Mouse (Mus musculus): ENCODE measurements around the gene Pabpc4.

Pabpc4 gene

DNA sequence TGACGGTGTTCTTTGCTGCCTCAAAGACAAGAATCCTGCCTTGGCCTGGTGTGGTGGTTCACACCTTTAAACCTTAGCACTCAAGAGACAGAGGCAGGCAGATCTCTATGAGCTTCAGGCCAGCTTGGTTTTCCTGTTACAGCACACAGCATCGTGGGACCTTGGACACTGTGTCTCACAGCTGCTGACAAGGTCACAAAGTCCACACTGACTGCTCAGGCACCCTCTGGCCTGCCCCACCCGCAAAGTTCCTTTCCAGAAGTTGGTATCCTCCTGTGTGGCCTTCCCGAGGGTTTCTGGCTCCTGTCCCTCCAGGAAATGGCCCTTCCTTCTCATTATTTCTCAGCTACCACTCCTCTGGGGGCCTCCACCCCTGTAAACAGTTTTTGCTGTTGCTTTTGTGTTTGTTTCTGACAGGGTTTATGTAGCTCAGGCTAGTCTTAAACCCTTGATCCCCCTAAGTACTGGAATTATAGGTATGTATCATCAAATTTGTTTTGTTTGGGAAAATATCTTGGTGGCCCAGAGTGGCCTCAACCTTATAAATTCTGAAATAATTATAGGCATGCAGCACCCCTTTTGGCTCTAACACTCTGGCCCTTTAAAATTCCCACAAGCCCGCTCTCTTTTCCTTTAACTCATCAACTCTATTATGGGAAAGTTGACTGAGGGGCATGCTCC, at the start of gene Pabpc4:
Pabpc4 (plus strand) TSS at position 631 of the 681 bp plus-strand sequence.
- in situ Hi-C loops (cut with MboI, MseI), result no loop called here

DNA sequence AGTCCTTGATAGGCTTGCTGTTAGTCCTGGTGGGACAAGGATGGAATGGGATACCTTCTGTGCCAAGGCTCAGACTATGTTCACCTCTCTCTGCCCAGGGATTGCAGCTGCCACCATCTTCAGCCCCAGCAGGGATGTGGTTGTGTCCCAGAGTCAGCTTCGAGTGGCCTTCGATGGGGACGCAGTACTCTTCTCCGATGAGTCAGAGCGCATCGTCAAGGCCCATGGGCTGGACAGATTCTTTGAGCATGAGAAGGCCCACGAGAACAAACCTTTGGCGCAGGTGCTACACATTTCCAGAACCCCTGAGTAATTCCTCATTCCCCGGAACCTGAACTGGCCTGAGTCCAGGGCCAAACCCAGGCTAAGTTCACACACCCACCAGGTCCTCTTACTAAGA, 48.2 kb upstream of the Pabpc4 start:
- in situ Hi-C loops (cut with MboI, MseI), result no loop called here

DNA sequence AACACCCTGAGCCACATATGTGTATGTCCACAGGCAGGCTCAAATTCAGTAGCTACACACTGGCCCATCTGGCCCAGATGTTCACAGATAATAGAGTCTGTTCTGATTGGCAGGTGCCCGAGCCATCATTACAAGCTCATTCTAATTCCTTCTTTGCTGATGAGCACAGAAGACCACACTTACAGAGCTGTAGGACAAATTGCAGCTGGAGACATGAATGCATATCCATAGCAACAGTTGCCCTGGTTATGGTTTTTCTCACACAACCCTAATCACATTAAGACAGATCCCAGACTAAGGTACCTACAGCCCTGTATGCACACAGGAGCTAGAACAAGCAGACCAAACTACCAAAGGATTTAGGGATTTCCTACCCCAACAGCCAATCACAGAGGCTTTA, 46.8 kb upstream of the Pabpc4 start:
- in situ Hi-C loops (cut with MboI, MseI), result loop anchor here (5.0 kb wide), 2 partner anchors 37 to 42 kb away; no protein-coding TSS in a partner anchor

DNA sequence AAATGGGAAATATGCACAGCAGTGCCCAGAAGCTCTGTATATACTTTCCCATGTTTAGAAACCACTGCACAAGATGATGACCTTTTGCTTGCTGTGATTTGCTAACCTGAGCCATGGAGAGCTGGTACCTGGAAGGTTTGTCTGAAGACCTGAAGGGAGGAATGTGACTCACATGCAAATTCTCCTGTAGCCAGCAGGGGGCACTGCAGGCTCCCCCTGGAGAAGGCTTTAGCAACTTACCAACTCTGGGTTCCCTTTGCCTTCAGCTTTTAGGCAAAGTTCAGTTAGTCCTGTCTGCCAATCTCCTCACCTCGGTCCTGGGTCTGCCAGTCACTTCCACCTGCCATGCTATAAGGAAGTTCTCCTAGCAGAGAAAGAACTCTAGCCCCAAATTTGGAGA, 45.4 kb upstream of the Pabpc4 start:
- in situ Hi-C loops (cut with MboI, MseI), result loop anchor here (5.0 kb wide), 2 partner anchors 36 to 41 kb away; no protein-coding TSS in a partner anchor

DNA sequence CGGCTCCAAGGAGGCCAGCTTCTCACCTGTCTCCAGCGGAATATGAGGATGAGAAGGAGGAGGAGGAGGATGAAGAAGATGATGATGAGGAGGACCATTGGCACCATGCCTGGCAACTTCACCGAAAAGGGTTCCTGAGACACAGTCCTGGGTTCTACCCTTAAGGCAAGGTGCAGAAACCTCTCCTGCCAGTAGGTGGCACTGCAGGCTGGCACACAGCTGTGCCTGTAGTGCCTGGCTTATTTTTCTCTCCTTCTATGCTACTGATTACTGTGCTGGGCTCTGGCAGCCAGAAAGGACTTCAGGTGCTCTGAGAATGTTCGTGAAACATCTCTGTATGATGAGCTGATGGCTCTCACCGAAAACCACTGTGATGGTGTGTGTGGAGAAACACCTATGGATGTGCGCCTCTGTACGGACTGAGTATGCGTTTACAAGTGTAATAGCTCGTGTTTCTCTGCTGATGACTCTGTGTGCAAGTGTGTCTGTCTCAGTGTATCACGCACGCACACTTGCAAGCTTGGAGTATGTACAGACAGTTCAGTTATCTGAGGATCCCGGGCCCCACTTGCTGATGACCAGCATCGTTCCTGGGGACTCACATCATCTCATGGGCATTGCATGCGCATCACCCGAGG, 42.3 kb upstream of the Pabpc4 start:
- in situ Hi-C loops (cut with MboI, MseI), result loop anchor here (5.0 kb wide), 2 partner anchors 32 to 37 kb away; no protein-coding TSS in a partner anchor

DNA sequence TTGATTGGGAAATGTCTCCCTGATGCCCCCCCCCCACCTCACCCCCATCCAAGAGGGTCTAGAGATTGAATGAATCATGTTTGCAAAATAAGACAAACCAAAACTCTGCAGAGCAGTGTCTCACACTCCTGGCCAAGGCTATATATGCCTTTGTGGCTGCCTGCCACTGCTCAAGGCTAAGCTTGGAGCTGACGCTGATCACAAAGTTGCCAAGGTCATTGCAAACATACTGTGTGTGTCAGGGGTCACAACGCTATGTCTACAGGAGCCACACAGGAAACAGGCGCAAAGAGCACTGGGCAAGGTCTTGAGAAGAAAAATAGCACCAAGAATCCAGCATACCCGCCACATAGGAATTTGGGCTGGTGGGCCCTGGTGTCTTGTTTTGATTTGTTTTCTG, 41.5 kb upstream of the Pabpc4 start:
- in situ Hi-C loops (cut with MboI, MseI), result no loop called here

DNA sequence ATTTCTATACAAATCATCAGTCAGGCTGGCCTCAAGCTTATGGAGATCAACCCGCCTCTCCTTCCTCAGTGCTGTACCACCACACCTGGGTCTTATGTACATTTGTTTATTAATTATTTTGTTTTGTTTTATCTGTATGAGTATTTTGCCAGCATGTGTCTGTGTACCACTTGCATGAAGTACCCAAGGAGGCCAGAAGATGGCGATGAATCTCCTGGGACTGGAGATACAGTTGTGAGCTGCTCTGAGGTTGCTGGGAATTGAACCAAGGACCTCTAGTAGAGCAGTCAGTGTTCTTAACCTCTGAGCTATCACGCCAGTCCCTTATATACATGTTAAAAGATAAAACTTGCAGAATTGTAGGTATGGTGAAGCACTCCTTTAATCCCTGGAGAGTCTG, 38.8 kb upstream of the Pabpc4 start:
- in situ Hi-C loops (cut with MboI, MseI), result no loop called here

DNA sequence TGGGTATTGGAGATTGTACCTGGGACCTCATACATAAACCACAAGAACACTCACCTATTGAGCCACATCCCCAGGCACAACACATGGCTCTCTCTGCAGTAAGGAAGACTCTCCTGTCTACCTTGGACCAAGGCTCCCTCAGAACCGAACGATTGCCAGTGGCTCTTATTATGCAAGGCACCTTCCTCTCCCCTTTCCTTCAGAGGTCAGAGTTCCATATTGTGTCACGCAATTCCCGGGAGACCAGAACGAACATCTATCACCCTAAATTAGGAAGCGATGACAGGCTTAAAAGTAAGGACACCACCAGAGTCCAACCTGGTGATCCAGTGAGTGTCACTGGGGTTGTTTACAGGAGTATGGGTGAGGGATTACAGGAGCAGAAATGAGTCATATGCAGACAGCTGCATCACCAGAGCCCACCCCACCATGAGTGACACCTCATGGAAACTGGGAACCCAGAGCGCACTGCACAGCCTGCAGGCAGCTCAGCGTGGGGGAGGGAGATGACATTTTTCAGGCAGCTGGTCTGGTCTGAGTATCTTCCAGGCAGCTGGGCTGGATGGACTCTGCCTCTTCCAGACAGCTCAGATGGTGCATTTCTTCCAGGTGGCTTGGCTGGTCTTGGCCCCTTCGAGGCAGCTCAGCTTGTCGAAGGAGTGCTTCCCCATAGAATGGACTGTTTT, 36.3 kb upstream of the Pabpc4 start:
- in situ Hi-C loops (cut with MboI, MseI), result no loop called here

DNA sequence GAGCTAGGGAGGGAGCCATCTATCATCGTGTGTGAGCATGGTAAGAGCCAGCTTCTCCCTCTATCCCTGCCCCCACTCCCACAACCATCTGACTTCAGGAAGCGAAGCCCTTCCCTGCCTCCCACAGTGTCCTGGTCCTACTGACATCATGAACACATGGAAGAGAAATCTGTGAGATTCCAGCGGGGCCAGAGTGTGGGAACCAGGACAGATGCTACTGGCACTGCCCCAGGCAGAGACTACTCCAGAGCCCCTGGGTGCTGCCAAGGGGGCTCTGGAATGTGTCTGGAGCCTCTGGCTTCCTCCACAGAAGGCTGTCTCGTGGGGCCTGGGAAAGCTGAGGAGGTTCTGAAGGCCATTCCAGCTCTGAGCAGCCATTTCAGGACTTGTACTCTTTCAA, 34.4 kb upstream of the Pabpc4 start:
- in situ Hi-C loops (cut with MboI, MseI), result no loop called here

DNA sequence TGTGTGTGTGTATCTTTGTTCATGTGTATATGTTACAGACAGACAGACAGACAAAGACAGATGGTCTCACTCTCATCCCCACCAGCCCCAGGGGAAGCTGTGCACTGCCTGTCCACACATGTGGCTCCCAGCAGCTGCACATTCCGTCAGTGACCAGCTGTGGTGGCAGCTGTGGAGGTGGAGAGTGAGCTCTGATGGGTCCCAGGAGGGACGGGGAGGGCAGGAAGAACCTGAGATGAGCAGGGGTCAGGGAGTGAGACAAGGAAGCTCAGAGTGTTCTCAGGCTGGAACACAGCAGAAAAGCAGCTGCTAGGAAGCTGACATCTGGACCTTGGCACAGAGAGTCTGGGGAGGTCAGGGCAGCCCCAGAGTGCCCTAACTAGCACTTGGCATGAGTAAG, 33.9 kb upstream of the Pabpc4 start:
- in situ Hi-C loops (cut with MboI, MseI), result no loop called here

DNA sequence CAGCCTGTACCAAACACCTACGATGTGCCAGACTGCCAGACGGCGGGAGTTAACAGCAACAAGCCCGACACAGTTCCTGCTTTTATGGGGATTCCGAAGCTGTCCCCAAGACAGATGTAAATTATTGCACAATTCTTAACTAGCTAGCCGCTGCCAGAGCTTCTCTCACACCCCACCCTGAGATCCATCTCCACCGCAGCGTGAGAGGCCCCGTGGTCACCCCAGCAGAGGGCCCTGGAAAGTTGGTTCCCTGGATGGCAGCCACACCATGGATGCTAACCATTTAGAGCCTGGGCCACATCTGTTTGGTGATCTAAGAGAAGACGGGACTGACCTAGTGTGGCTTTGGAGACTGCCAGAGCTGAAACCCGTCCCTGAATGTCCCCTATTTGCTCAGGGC, 33.0 kb upstream of the Pabpc4 start:
- in situ Hi-C loops (cut with MboI, MseI), result no loop called here

DNA sequence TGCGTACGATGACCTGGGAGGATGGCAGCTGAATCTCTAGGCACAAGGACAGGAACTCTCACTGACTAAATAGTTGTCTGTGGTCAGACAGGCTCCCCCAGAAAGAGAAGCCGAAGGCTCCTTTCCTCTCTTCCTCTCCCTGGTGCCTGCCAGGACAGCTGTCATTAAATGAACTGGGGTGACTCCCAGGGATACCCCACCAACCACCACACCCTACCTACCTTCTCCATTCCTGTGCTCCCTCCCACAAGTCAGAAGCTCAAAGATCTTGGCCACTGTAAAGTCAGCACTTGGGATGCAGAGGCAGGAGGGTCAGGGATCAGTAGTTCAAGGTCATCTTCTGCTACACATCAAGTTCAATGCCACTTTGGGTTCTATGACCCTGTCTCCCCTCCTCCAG, 29.3 kb upstream of the Pabpc4 start:
- in situ Hi-C loops (cut with MboI, MseI), result no loop called here

DNA sequence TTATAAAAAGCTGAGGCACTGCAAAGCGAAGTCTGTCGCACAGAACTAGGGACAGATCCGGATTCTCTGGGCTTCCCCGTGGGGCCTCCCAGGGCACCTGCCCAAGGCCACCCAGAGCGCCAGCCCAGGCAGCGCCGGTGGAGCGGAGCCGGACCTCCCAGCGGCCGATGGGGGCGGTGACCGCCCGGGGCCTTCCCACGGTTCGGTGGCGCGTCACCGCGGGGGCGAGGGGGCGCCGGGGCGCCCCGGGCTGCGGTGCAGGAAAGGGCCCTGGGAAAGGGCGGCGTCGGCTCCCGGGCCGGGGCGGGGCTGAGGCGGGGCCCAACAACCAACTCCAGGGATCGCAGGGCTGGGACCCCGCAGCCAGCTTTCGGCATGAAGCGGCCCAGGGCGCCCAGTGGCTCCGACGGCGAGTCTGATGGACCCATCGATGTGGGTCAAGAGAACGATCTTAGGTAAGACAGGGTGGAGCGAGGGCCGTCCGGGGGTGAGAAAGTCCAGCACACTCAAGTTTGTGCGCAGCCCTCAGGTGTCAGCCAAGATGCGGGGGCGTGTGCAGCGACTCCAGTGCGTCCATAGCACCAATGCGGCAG, 28.6 kb upstream of the Pabpc4 start, which contains the start of gene Heyl:
Heyl (plus strand) TSS at position 65 of the 593 bp plus-strand sequence.
- in situ Hi-C loops (cut with MboI, MseI), result no loop called here

DNA sequence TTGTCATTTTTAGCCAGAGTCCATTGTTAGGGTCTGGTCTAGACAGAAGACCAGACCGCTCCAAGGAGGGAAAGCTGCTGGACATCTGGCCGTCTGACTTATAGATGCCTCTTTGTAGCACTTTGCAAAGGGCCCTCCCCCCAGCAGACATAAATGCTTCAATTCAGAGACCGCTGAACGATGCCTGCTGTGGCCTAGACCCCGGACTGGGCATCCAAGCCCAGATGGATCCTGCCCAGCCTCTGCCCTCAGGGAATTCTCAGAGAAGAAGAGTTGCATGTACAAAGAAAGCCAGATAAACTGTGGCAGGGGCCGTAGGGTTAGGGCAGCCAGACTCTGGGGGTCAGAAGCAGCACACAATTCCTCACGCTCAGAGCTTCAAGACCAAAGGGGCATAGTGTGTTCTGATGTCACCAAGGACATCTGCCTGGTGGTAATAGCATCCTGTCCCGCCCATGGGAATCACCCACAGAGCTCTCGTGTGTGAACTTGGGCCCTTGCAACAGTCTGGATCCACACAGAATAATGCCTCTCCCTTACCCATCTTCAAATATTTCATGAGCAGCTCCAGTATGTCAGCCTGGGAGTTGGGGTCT, 26.2 kb upstream of the Pabpc4 start:
- in situ Hi-C loops (cut with MboI, MseI), result no loop called here

DNA sequence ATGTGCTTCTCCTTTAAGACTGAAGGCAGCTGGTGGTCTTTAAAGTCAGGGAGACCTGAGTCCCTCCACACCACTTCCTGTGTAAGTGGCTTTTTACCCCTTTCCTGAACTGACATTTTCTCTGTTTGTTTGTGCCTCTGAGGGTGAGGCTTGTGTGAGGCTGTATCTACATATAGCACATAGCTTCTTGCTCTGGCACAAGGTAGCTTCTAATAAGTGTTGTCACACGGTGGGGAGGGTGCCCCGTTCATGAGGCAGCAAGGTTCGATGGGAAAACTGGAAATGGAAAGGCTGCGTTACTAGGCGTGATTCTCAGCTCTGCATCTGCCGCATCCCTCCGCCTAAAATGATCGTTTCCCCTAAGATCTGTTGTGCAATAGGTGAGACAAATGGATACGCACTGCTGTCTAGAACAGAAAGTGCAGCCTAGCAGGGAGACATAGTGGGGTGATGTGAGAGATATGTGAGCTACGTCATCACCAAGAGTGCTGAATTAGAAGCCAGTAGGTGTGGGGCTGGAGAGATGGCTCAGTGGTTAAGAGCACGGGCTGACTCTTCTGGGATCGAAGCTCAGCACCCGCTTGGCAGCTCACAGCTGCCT, 25.6 kb upstream of the Pabpc4 start:
- in situ Hi-C loops (cut with MboI, MseI), result no loop called here

DNA sequence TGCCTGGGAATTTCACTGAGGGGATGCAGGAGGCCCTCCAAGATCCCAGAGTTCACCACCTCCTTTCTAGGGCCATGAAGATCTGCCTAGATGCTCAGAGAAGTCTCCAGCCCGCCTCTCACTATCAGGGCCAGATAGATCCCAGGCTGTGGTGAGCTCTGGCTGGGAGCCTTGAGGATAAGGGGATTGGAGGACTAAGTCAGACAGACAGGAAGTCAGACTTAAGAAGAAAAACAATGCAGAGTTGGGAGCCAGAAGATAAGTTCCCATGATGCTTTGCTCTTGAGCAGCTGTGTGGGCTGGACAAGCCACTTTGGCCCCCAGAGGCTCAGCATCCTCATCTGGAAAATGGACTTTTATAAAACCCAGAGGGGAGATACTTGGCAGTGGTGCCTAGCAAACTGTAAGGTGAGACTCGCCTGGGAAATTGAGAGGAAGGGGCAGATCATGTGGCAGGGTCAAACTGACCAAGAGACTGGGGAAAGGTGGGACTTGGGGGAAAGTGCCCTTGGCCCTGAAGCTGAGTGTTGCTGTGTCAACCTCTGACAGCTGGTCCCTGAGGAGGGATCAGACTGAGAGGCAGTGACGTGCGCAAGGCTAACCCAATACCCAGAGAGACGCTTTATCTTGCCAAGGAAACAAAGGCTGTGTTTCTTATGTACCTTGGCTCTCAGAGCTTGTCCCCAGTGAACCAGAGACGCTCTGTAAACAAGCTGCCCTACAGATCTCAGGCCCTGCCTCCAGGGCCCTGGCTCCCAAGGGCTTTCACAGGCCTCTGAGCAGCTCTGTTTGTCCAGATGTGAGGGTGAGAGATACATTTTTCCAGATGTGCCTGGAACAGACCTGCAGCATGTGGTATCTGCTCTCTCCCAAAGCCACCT, 24.5 kb upstream of the Pabpc4 start:
- in situ Hi-C loops (cut with MboI, MseI), result no loop called here

DNA sequence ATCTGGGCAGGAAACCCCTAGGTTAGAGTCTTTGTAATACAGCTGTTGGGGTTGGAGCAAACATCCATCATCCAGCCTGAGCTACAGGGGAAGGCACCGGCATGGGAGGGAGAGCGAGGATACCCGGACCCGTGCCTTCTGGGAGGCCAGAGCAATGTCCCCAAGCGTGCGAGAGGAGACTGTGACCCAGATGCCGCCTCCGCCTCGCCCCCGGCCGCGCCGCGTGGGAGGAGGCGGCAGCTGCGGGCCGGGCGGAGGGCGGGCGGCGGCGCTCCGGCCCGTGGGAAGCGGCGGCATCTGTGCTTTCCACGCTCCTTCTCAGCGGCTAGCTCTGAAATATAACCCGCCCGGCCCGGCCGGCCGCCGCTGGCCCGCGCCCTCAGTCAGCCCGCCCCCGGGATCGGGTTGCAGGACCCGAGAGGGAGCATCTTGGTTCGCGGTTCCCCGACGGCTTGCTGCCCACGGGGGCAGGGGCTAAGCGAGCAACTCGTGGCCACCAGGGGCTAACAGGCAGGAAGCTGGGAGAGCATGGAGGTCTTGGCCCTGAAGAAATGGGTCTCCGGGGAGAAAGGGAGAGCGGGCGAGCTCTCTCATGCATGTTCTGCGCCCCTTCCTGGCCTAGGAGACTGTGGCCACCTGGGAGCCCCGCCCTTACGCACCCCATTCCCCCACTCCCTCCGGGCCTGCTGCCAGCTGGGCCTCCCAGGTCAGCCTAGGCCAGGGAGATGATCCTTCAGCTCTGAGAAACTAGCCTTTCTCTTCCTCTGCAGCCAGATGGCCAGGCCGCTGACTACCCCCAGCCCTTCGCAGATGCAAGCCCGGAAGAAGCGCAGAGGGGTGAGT, 22.6 kb upstream of the Pabpc4 start:
- in situ Hi-C loops (cut with MboI, MseI), result loop anchor here in 1 of 2 experiments (10.0 kb wide), 1 partner anchor 1915 kb away; no protein-coding TSS in a partner anchor

DNA sequence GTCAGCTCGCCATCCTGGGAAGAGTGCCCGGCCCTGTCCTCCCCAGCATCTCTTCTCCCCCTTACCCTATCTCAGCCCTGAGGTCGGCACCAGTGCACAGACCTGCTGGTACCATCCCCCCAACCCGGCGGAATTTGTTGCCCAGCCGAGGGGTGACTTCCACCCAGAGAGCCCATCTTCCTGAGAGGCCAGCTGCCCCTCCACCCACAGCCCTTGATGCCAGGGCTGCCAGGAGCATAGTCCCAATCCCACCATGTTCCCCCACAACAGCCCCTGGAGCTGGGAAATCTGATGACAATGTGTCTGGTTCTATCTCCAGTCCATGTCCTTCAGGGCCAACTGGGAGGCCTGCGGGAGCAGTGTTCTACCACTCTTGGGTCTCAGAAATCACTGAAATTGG, 15.9 kb upstream of the Pabpc4 start:
- in situ Hi-C loops (cut with MboI, MseI), result loop anchor here in 1 of 2 experiments (10.0 kb wide), 1 partner anchor 1909 kb away; no protein-coding TSS in a partner anchor

DNA sequence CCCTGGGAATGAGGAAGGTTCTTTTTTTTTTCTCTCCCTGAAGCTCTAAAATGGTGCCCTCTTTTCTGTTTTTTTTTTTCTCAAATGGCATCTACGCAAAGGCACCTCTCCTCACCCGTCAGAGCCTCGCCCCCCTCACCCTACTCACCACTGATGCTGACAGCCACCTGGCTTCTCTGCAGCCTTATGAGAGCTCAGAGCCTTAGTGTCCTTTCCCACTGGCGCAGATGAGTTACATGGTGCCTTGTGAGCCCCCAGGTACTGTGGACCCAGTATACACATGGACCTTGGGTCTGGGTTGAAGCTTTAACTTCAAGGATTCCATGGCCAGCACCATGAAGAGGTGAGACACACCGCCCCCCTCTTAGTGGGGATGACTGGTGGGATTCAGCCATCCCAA, 15.5 kb upstream of the Pabpc4 start:
- in situ Hi-C loops (cut with MboI, MseI), result loop anchor here in 1 of 2 experiments (10.0 kb wide), 1 partner anchor 1908 kb away; no protein-coding TSS in a partner anchor
